Mouse (Mus musculus): ENCODE measurements around the gene Ttc13.

DNA sequence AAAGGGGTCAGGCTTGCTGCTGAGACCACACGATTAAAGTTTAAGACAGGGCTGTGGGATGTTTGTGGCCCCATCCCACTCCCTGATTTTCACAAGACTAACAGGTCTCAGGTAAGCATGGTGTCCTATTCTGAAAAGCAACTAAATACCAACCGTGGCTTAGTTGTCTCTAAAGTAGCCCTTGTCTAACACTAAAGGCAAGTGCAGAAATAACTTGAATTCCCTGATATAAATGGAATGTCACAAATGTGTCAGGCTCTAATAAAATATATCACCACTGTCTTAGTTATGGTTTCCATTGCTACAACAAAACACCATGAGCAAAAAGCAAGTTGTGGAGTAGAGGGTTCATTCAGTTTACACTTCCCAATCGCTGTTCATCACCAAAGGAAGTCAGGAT, 57.4 kb downstream of the Ttc13 start:
- TF ChIP-seq HCFC1 (IDR thresholded peaks at IDR 0.05; ENCODE audit: low read depth, low read length) (no peak), POLR2A (IDR thresholded peaks at IDR 0.05; ENCODE audit: control insufficient read depth in 1 of 2, insufficient read depth in 1 of 2, low read depth in 1 of 2, low read length in 2 of 2, poor library complexity in 1 of 2) (no peak)
